Mouse (Mus musculus) lung, embryonic 15.5 days (tissue): ENCODE data around the gene Tex52. TPM values are rescaled to one million over a fixed set of nuclear protein-coding genes. Genes with fewer than 3 reads are reported as not detected.

Experiments
- ATAC-seq: fragments of 200-750 bp; cut with Nextera tagmentation; 2 replicates; pipeline ENCODE4 v1.8.0; 2017; ENCODE audit warnings: moderate number of reproducible peaks, borderline replicate concordance; ENCODE audit not compliant: low FRiP score, low TSS enrichment; ENCODE audit errors: extremely low read depth
- H3K27ac ChIP-seq: fragments of 300-500 bp; sonication (generic); 2 replicates; pipeline ENCODE4 v1.5.1; 2015; ENCODE audit warnings: moderate library complexity, mild to moderate bottlenecking, inconsistent platforms
- H3K27me3 ChIP-seq: fragments of 300-500 bp; sonication (generic); 2 replicates; pipeline ENCODE4 v1.6.1; 2015; ENCODE audit warnings: inconsistent platforms
- H3K36me3 ChIP-seq: fragments of 300-500 bp; sonication (generic); 2 replicates; pipeline ENCODE4 v1.6.1; 2015; ENCODE audit warnings: inconsistent platforms
- H3K4me1 ChIP-seq: fragments of 300-500 bp; sonication (generic); 2 replicates; pipeline ENCODE4 v1.6.1; 2015; ENCODE audit warnings: inconsistent platforms
- H3K4me2 ChIP-seq: fragments of 300-500 bp; sonication (generic); 2 replicates; pipeline ENCODE4 v1.6.1; 2015; ENCODE audit warnings: inconsistent platforms, mild to moderate bottlenecking, moderate library complexity
- H3K4me3 ChIP-seq: fragments of 300-500 bp; sonication (generic); 2 replicates; pipeline ENCODE4 v1.5.1; 2015; ENCODE audit warnings: mild to moderate bottlenecking, inconsistent platforms
- H3K9ac ChIP-seq: fragments of 300-500 bp; sonication (generic); 2 replicates; pipeline ENCODE4 v1.6.1; 2015; ENCODE audit warnings: inconsistent platforms
- H3K9me3 ChIP-seq: fragments of 300-500 bp; sonication (generic); 2 replicates; pipeline ENCODE4 v1.6.1; 2016; ENCODE audit warnings: inconsistent platforms
- WGBS: fragments of 180-500 bp; shearing (Covaris S2); methylation state at CpG from one replicate; pipeline ENCODE4 v1.1.7; 2015; 5-methylcytosine and 5-hydroxymethylcytosine counted together
- polyA plus RNA-seq: library from polyadenylated mRNA; unstranded; fragments of >200 nt; fragmentation: Nextera tagmentation; extraction: Ambion mirVana; gene quantifications from 2 replicates; pipeline ENCODE4 v1.2.1, GENCODE M21; 2015

The Tex52 gene
- polyA plus RNA-seq, 1 experiment from 2014 or later = 0.22 TPM

DNA sequence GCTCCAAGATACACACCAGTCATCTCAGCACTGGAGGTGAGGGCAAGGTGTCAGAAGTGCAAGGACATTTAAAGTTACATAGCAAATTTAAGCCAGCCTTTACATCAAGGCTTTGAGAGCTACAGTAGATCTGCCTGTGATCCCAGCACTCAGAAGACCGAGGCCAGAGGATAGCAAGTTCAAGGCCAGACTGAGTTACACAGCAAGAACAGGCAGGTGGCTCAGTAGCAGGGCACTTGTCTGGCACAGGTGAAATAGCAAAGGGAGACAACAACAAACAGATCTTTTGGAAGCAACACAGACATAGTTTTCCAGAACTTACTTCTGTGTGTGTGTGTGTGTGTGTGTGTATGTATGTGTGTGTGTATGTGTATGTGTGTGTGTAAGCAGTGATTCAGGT lies 42.8 kb downstream of the Tex52 start:
- Histone ChIP-seq H3K9ac (no peak overlapping the region), H3K4me2 (no peak overlapping the region), H3K9me3 (no peaks in the 10 kb centered on the region), H3K36me3 (peaks cover 10% of the 10 kb centered on the region; the same call in 1 of the 2 replicates), H3K27ac (no peak overlapping the region), H3K4me1 (no peaks in the 10 kb centered on the region), H3K27me3 (no peaks in the 10 kb centered on the region), H3K4me3 (no peak overlapping the region)
- 82% methylated on average over 1 of the region's 1 CpGs for WGBS
- no peak for ATAC-seq

DNA sequence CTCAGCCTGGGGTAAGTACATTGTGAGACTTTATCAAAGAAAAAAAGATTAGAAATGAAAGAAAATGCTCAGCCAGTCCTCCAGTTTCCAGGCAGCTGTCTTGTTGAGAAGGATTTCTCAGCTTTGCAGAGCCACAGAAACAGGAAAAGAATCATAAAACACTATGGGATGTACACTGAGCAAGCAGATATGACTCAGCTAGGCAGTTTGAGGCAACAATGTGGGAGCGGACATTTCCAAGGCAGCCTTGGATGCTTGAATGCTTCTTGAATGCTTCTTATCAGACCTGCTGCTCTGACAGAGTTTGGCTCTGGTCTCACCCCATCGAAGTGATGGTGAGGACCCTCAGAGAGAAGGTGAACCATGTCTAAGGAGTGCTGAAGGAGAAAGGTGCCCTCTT lies 45.8 kb downstream of the Tex52 start:
- Histone ChIP-seq H3K27me3 (no peaks in the 10 kb centered on the region), H3K4me1 (peaks cover 4% of the 10 kb centered on the region; the same call in 1 of the 2 replicates), H3K36me3 (0 out of 2 replicates have a peak, but pooled peaks cover 2% of the 10 kb centered on the region), H3K4me2 (no peak overlapping the region), H3K9me3 (no peaks in the 10 kb centered on the region), H3K4me3 (no peak overlapping the region), H3K9ac (no peak overlapping the region), H3K27ac (no peak overlapping the region)
- no peak for ATAC-seq
- 85% methylated on average over 2 of the region's 2 CpGs for WGBS

DNA sequence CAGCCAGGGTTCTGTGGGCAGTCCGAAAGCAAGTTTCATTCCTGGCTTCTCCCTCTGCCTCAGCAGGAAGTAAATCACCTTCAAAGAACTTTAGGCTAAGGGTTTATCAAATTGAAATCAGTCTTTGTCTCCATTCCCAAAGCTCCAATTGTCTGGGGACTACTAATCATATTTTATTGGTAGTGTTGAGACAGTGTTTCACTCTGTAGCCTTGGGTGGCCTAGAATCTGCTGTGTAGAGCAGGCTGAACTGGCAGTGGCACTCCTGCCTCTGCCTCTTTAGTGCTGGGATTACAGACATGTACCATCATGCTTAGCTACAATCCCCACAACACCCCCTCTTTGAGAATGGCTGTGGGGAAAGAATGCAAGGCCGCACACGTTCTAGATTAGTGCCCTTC lies 46.2 kb downstream of the Tex52 start:
- no peak overlapping the region for H3K27ac ChIP-seq

DNA sequence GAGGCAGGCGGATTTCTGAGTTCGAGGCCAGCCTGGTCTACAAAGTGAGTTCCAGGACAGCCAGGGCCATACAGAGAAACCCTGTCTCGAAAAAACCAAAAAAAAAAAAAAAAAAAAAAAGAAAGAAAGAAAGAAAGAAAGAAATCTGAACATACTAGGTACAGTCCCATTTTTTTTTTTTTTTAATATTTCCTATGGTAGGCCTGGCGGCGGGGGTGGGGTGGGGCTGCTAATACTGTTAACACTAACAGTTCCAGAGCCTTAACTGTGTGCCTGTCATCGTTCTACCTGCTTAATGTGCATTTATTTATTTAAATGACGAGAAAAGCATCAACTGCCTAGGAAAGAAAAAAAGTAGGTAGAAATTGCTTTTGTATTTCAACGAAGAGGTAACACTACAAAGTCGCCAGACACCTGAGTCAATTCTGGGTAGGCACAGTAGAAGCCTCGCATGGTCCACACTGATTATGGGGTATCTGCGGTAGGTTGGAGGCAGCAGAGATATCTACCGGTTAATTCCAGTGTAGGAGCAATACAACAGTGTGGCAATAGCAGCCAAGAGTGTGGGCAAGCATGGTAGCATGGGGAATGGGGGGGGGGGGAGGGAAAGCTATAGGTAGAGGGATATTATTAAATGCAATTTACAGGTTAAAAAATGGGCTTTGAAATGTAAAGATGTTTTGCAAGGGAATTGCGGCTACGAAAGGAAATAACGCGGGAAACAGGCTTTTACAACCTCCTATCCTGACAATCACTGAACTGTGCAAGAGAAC lies 48.4 kb downstream of the Tex52 start:
- Histone ChIP-seq H3K4me2 (peak overlapping the region; percentile 74), H3K9ac (peak overlapping the region; percentile 63), H3K4me3 (peak overlapping the region; percentile 58), H3K4me1 (peaks cover 4% of the 10 kb centered on the region; the same call in 1 of the 2 replicates), H3K9me3 (no peaks in the 10 kb centered on the region), H3K27me3 (no peaks in the 10 kb centered on the region), H3K27ac (peak overlapping the region; percentile 90), H3K36me3 (peaks cover 13% of the 10 kb centered on the region; the same call in 1 of the 2 replicates)
- peak; percentile 43; the same call in 1 of the 2 replicates for ATAC-seq
- WGBS = 36% methylated on average over 15 of the region's 16 CpGs

More for the DNA sequence above, 46.2 kb downstream of the Tex52 start:
- H3K4me1 ChIP-seq = peaks cover 4% of the 10 kb centered on the region; the same call in 1 of the 2 replicates
- 84% methylated on average over 3 of the region's 3 CpGs for WGBS
- H3K4me3 ChIP-seq = no peak overlapping the region
- H3K36me3 ChIP-seq = 0 out of 2 replicates have a peak, but pooled peaks cover 2% of the 10 kb centered on the region
- no peak for ATAC-seq
- no peaks in the 10 kb centered on the region for H3K27me3 ChIP-seq
- no peaks in the 10 kb centered on the region for H3K9me3 ChIP-seq
- H3K4me2 ChIP-seq = no peak overlapping the region
- H3K9ac ChIP-seq = no peak overlapping the region

DNA sequence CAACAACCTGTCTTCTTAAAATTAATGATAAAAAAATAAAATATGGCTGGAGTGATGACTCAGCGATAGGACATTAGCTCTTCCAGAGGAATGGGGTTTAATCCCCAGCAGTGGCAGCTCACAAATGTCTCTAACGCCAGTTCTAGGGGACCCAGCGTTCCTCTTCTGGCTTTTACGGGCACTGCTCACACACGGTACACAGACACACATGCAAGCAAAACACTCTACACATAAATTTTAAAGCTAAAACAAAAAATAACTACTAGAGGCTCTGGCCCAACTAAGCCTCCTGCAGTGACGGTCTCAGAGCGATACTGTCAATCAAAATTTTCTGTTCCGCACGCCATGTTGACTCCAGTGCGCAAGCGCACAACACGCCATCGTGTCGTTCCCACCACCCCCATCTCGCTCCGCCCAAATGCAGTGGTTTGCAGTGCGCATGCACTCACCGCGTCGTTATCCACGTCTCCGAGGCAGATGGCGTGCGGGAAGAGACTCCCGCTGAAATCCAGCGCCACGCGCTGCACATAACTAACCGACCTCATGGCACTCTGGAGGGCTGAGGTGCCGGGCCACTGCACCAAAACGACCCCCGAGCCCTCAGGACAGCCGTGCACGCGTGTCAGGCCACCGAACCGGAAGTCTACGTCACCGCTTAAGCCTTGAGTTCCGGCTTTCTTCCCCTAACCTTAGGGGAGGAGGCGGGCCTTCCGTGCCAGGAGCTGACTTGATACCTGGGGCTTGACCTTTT lies 49.2 kb downstream of the Tex52 start, which contains the start of gene Itfg2:
Itfg2 (minus strand) TSS at position 663 of the 751 bp plus-strand sequence.
- no peaks in the 10 kb centered on the region for H3K9me3 ChIP-seq
- H3K27ac ChIP-seq = peak within 1 kb of the TSS; percentile 90
- peak within 1 kb of the TSS; percentile 74 for H3K4me2 ChIP-seq
- H3K9ac ChIP-seq = peak within 1 kb of the TSS; percentile 63
- under 1% methylated on average over 42 of the region's 42 CpGs for WGBS
- peaks cover 4% of the 10 kb centered on the region; the same call in 1 of the 2 replicates for H3K4me1 ChIP-seq
- peak within 1 kb of the TSS; percentile 58 for H3K4me3 ChIP-seq
- H3K27me3 ChIP-seq = no peaks in the 10 kb centered on the region
- ATAC-seq = peak; percentile 96
- H3K36me3 ChIP-seq = peaks cover 21% of the 10 kb centered on the region

DNA sequence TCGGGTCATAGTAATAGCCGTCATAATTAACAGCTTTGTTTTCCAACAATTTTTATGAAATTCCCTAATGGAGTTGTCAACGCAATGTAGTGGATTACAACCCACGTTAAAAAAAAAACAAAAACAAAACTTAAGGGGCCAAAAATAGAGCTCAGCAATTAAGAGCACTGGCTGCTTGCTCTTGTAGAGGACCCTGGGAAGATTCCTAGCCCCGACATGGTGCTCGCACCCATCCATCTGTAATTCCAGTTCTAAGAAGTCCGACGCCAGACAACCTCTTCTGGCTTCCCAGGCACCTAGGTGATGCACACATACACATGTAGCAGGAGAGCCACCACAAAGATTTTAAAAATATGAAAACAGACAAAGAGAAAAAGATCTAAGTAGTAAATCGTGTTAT lies 49.8 kb downstream of the Tex52 start:
- peak overlapping the region; percentile 63 for H3K9ac ChIP-seq
- H3K4me3 ChIP-seq = peak overlapping the region; percentile 58
- peaks cover 24% of the 10 kb centered on the region for H3K36me3 ChIP-seq
- H3K4me1 ChIP-seq = peaks cover 4% of the 10 kb centered on the region; the same call in 1 of the 2 replicates
- ATAC-seq = no peak
- WGBS = 18% methylated on average over 9 of the region's 9 CpGs
- H3K4me2 ChIP-seq = peak overlapping the region; percentile 74
- peak overlapping the region; percentile 90 for H3K27ac ChIP-seq
- H3K27me3 ChIP-seq = no peaks in the 10 kb centered on the region
- no peaks in the 10 kb centered on the region for H3K9me3 ChIP-seq

DNA sequence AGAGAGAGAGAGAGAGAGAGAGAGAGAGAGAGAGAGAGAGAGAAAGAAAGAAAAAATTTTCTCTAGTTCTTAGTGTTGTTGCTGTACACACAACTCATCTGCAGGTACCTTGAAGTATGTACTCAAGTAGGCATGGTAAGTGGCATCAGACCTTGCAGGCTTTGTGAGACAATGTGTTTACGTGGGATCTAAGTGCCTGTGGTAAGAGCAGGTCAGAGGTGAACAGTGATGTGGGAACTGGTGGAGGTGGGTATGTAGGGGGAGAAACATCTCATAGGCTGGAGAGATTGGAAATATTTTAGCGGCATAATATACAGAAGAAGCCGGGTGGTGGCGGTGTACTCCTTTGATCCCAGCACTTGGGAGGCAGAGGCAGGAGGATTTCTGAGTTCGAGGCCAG lies 52.3 kb downstream of the Tex52 start:
- H3K9me3 ChIP-seq = no peaks in the 10 kb centered on the region
- peaks cover 4% of the 10 kb centered on the region; the same call in 1 of the 2 replicates for H3K4me1 ChIP-seq
- H3K27me3 ChIP-seq = no peaks in the 10 kb centered on the region
- no peak for ATAC-seq
- no peak overlapping the region for H3K27ac ChIP-seq
- no peak overlapping the region for H3K4me2 ChIP-seq
- H3K36me3 ChIP-seq = peaks cover 47% of the 10 kb centered on the region
- WGBS = 87% methylated on average over 5 of the region's 5 CpGs
- H3K9ac ChIP-seq = no peak overlapping the region
- H3K4me3 ChIP-seq = no peak overlapping the region

DNA sequence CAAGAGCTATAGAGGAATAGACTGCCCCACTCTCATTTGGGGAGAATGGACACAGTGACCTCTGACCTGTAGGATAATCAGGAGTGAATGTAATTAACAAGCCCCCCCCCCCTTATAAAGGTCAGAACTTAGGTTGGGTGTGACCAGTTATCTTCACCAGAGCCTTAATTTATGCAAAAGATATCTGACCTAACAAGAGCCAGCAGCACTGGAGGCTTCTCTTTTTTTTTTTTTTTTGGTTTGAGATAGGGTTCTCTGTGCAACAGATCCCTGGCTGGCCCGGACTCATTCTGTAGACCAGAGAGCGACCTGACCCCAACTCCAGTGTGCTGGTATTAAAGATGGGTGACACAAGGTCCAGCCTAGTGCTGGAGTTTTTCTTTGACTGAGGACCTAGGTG lies 54.0 kb downstream of the Tex52 start:
- no peak overlapping the region for H3K4me2 ChIP-seq
- H3K9me3 ChIP-seq = no peaks in the 10 kb centered on the region
- no peak overlapping the region for H3K9ac ChIP-seq
- no peaks in the 10 kb centered on the region; the same call in 1 of the 2 replicates for H3K4me1 ChIP-seq
- 91% methylated on average over 2 of the region's 2 CpGs for WGBS
- peaks cover 65% of the 10 kb centered on the region for H3K36me3 ChIP-seq
- no peak overlapping the region for H3K4me3 ChIP-seq
- no peaks in the 10 kb centered on the region for H3K27me3 ChIP-seq
- H3K27ac ChIP-seq = no peak overlapping the region
- ATAC-seq = no peak

DNA sequence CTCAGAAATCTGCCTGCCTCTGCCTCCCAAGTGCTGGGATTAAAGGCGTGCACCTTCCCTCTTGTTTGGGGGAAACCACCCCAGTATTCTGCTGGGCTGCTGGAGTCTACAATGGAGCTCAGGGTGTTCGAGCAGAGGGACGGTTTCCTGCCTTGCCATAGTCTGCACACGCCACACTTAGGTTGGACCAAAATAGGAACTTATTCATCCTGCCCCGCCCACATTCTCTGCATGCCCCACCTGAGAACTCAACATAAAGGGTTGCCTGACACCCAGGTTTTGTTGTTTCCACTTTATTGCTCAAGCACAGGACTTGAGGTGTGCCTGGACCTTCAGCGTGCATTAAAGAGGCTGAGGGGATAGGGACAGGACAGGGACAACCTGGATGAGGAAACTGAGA lies 54.6 kb downstream of the Tex52 start:
- WGBS = 84% methylated on average over 6 of the region's 6 CpGs

DNA sequence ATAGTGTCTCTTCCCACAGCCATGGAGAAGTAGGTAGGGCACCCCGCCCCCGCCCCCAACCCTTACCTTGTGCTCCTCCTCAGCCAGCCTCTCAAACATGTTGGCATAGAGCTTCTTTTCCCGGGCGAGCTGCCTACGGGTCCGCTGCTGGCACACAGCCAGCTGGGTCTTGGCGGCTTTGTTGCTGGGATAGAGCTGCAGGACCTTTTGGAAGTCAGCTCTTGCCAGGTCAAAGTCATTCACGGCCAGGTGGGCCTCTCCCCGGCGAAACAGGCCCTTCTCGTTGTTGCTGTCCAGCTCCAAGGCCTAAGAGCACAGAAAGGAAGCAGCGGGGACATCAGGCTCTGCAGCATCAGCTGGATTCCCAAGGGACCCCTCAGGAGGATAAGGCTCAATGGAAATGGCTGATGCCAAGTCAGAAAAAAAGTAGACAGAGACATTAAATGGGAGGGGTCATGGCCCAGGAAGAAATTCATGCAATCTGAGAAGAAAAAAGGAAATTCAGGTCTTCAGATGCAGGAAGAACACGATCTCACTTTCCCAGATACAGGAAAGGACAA lies 57.2 kb downstream of the Tex52 start:
- H3K27ac ChIP-seq = no peak overlapping the region
- ATAC-seq = no peak
- peaks cover 87% of the 10 kb centered on the region for H3K36me3 ChIP-seq
- no peak overlapping the region for H3K4me3 ChIP-seq
- H3K4me1 ChIP-seq = peaks cover 21% of the 10 kb centered on the region
- no peak overlapping the region for H3K4me2 ChIP-seq
- H3K9me3 ChIP-seq = no peaks in the 10 kb centered on the region
- 77% methylated on average over 13 of the region's 13 CpGs for WGBS
- no peak overlapping the region for H3K9ac ChIP-seq
- no peaks in the 10 kb centered on the region for H3K27me3 ChIP-seq

More for the DNA sequence above, 54.6 kb downstream of the Tex52 start:
- ATAC-seq = no peak
- no peak overlapping the region for H3K4me3 ChIP-seq
- H3K4me2 ChIP-seq = no peak overlapping the region
- no peaks in the 10 kb centered on the region; the same call in 1 of the 2 replicates for H3K4me1 ChIP-seq
- H3K9me3 ChIP-seq = no peaks in the 10 kb centered on the region
- no peak overlapping the region for H3K9ac ChIP-seq
- H3K27me3 ChIP-seq = no peaks in the 10 kb centered on the region
- H3K27ac ChIP-seq = no peak overlapping the region
- peaks cover 70% of the 10 kb centered on the region for H3K36me3 ChIP-seq

DNA sequence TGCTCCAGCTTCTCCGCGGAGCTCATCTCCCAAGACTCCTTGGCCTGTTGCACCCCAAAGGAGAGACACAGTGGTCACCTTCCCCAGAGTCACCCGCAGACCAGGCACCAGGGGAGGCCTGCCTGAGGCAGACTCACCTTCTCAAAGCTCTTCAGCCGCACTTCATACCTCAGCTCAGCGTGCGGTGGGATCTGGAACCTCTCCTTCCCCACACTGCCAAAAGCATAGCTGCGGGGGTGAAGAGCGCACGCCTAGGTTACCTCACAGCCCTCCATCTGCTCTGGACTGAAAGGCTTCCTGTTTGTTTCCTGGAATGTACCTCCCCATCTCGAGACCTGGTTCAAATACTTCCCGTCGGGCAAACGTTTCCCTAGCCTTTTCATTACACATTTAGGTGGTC lies 58.3 kb downstream of the Tex52 start:
- Histone ChIP-seq H3K27ac (no peak overlapping the region), H3K4me2 (no peak overlapping the region), H3K9me3 (no peaks in the 10 kb centered on the region), H3K36me3 (peaks cover 77% of the 10 kb centered on the region), H3K4me3 (no peak overlapping the region), H3K4me1 (peaks cover 21% of the 10 kb centered on the region), H3K9ac (no peak overlapping the region), H3K27me3 (no peaks in the 10 kb centered on the region)
- 87% methylated on average over 13 of the region's 13 CpGs for WGBS
- no peak for ATAC-seq
